Mouse (Mus musculus): ENCODE measurements around the gene Acot9.

Gene Acot9

DNA sequence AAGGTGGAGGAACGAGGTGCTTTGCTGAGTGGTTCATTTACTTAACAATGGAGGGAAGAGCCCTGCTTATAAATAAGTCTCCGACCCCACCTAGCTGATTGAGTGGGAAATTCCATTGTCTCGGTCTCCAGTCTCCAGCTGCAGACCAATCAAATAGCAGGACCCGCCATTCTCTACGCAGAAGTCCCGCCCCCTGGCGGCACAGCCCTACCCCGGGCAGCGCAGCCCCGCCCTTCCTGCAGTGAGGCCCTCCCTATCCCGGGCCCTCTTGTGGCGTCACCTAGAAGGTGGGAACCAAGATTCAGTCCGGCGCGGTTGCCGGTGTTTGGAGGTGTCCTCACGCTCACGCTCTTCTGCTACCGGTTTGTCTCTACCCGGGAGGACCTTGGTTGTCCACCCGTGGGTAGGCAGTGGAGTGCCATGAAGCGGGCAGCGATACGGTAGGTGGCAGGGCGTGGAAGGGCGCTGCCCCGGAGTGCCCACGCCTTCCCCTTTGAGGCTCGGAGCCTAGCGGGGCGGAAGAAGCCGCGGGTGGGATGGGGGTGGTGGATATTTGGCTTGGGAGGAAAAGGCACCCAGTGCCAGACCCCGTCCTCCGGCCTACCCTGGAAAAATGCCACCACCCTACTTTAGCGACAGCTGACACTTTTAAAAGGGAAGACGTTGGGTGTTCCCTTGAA, at the start of gene Acot9:
TSS of gene Acot9 (plus strand) at position 209 of the 680 bp plus-strand sequence.
- DNase-seq: peak; percentile 91 to 94

GRCm38 (mm10) chrX:155214291-155215136, 47.7 kb upstream of the Acot9 start:
- peak in 1 of 2 experiments; percentile 8 for DNase-seq

- DNase-seq: peak; percentile 24 to 55
These were observed 46.6 kb upstream of the Acot9 start for GRCm38 (mm10) chrX:155215501-155216248.

DNA sequence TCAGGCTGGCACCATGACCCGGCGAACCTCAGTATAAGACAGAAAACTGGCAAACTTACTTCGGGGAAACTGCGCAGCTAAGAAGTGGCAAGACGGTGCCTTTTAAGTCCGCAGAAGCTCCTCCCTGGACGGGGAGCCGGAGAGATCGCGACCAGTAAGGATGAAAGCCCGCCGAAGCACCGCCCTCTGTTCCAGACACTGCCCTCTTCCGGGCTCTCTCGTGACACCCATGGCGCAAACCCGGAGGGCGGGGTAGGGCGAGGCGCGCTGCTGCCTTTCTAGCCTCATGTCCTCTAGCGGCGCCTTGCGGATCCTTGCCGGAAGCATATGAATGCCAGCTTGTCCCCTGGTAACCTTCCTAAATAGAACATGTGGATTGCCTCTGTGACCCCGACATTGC, 46.0 kb upstream of the Acot9 start, which contains the start of gene Sat1:
TSS of gene Sat1 (minus strand) at position 179 of the 400 bp plus-strand sequence.
- peak; percentile 95 to 97 for DNase-seq

DNA sequence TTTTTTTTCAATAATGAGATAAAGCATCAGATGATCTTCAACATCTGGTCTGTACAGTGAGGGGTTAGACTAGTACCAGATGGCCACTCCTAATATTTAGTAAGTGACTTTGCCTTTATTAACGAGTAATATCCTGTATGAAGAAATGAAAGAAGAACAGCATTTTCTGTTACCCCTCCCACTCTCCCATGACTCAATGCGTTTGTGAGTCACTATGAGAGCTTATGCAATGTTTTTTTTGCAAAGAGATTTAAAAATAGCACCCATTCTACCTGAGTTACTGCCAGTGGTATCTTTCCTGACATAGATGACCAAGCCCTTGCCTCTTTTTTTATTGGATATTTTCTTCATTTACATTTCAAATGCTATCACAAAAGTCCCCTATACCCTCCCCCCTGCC, 44.0 kb upstream of the Acot9 start:
- no peak for DNase-seq

GRCm38 (mm10) chrX:155256856-155257255, 5.4 kb upstream of the Acot9 start:
- no peak for DNase-seq

- DNase-seq: no peak
These were observed 641 bp downstream of the Acot9 start for GRCm38 (mm10) chrX:155262915-155263252.

DNA sequence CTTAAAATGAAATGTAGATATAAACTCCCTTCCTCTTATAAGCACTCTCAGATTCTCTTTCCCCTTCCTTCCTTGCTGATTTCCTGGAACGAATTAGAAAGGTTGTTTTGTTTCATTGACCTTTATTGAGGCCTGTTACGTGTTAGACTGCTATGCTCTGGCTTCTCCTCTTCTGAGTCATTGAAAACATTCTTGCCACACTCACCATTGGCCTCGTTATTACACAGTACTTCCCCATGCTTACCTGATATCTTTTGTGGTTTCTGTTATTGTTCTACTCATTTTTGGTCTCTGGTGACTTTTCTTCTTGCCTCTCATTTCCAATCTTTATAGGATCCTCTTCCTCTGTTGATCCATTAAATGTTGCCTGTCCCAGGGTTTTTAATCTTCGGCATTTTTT, 16.2 kb downstream of the Acot9 start:
- no peak for DNase-seq

DNA sequence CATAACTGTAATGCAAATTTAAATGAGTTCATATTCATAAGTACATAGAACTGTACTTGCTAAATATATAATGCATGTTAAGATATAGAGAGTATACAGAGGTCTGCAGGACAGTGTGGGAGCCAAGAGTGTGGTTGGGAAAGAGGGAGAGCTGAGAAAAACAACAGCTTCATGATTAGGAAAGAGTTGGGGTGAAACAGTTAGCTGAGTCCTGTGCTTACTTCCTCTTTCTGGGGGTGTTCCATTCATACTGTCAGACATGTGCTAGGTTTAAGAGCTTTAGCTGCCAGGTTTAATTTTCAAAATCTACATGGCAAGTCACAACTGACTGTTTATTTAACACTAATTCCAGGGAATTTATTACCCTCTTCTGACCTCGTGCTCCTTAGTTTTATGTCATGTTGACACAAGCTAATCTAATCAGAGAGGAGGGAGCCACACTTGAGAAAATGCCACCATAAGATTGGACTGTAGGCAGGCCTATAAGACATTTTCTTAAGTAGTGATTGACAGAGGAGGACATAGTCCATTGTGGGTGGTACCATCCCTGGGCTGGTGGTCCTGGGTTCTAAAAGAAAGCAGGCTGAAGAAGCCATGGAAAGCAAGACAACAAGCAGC, 18.3 kb downstream of the Acot9 start:
- DNase-seq: no peak

DNA sequence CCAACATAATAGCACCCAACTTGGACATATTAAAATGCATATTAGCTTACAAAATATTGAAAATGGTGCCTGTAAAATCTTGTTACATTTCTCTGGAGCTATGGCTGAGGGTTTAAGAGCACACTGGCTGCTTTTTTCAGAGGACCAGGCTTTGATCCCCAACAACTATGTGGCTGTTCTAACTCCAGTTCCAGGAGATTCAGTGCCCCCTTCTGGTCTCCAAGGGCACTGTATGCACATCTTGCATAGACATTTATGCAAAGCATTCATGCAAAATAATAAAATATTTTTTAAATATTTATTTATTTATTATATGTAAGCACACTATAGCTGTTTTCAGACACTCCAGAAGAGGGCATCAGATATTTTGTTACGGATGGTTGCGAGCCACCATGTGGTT, 44.1 kb downstream of the Acot9 start:
- peak in 1 of 2 experiments; percentile 2 for DNase-seq

DNA sequence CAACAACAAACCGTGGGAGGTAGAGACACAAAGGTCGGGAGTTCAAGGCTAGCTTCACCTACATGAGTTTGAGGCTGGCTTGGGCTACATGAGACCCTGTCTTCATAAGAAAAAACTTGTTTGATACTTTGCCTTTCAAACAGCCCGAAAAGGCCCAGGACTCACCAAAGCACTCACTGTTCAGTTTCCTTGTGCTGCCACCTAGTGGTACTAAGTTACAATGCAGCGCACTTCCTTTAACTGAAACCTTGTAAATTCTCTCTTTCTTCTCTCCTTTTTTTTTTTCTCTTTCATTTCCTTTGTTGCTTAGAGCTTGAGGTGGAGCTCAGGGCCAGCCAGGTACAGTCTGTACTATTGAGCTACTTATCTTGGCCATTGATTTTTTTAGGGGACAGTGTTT, 55.8 kb downstream of the Acot9 start:
- DNase-seq: peak in 1 of 2 experiments; percentile 54

- no peak for DNase-seq
These were observed 75.3 kb downstream of the Acot9 start for GRCm38 (mm10) chrX:155337567-155337904.

DNA sequence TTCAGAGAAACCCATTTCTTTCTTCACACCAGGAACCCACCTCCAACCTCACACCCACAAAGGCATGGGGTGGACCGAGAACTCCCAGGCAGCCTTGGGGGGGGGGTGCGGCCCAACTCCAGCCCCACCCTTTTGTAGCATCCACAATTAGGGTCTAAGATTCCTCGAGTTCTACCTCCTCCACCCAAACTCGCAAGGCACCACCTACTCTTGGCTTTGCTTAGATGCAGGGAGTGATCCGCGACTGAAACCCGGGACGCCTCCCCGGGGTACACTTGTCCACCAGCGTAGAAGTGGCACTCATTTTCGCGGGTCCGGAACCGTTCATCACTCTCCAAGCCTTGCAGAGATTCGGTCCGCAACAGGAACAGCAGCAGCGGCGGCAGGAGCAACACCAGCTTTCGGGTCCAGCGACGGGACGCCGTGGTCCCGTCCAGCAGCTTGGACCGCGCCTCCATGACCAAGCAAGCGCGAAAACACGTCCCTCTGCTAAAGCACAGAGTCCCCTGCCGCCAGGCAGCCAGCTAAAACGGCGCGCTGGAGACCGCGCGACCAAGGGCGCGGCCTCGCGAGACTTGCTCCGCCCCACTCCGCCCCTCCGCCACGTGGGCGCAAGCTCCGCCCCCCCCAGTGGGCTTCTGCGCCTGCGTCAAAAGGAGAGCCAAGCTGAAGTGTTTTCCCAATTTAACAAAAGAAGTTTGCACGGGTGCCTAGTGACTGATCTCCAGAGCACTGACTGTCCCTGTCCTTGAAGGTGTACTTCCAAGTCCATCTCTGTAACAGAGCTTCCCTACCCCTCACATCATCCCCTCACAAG, 75.9 kb downstream of the Acot9 start:
- DNase-seq: peak; percentile 79 to 85

DNA sequence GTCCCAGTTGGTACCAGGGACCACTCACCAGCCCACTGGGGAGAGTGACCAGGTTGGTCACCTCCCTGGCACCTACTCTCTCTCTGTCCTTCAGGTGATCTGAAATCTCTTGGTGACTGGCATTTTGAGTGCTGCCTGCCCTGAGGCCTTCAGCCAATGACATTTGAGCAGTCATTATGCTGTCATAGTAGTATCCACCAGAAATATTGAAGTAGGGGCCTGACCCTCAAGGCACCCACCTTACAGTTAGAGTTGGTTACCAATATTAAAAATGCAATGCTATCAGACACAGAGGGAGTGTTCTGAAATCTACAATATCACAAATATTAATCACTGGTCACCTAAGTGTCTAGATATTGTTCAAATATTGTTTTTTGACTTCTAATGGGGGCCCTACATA, 78.4 kb downstream of the Acot9 start, which contains the start of gene Prdx4:
TSS of gene Prdx4 (minus strand) at position 101 of the 400 bp plus-strand sequence.
- DNase-seq: no peak

DNA sequence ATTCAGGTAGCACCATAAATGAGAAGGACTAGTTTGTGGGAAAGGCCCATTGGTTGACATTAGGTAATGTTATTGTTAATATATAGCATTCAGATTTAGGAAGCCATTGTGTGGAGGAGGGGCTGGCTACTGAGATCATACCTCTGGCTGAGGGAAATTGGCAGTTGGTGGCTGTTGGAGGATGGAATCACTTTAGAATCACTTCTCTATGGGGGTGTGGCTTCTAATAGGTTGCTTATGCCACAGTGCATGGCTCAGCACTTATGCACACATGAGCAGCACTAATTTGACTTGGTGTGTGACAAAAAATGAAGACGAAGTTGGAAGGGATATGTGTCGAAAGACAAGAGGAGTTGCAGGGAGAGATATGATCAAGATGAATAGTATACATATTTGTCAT, 84.0 kb downstream of the Acot9 start:
- DNase-seq: no peak

All from kidney, postnatal 25 days (tissue).